Mouse (Mus musculus) testis, adult 2 months (tissue): Measurements from ENCODE around the gene Mpped2.

Experiments used
- CTCF ChIP-seq: fragments of 200-500 bp; IDR thresholded peaks from 2 replicates; pipeline ENCODE4 v1.5.1; 2012; ENCODE audit warnings: low read depth, mild to moderate bottlenecking, inconsistent platforms, low read length, moderate library complexity; ENCODE audit not compliant: control insufficient read depth, insufficient read depth, insufficient replicate concordance
- POLR2A ChIP-seq: fragments of 200-500 bp; IDR thresholded peaks from 2 replicates; pipeline ENCODE4 v1.6.1; 2012; ENCODE audit warnings: low read depth, mild to moderate bottlenecking, inconsistent platforms, low read length, moderate library complexity; ENCODE audit not compliant: control insufficient read depth

GRCm38 (mm10) chr2:106851515-106851914, 158.4 kb downstream of the Mpped2 start:
- no peak for TF ChIP-seq POLR2A
- no peak for TF ChIP-seq CTCF
